Mouse (Mus musculus) limb, embryonic 11.5 days (tissue): ENCODE measurements around the gene Dzip1l. TPM values are rescaled to one million over a fixed set of nuclear protein-coding genes. Genes with fewer than 3 reads are reported as not detected.

Source experiments
- ATAC-seq: fragments of 200-750 bp; cut with Nextera tagmentation; 2 replicates; pipeline ENCODE4 v1.8.0; 2017; ENCODE audit warnings: low read depth; ENCODE audit not compliant: insufficient number of reproducible peaks, low FRiP score, low TSS enrichment
- DNase-seq: peaks from one replicate; pipeline ENCODE4 v3.0.0-alpha.2; 2015; ENCODE audit warnings: low spot score
- H3K27ac ChIP-seq: fragments of 300-500 bp; sonication (generic); replicated peaks from 2 replicates; pipeline ENCODE4 v1.5.1; 2014; ENCODE audit warnings: low read depth, mild to moderate bottlenecking, low read length
- H3K27me3 ChIP-seq: fragments of 300-500 bp; sonication (generic); 2 replicates; pipeline ENCODE4 v1.6.1; 2014; ENCODE audit warnings: mild to moderate bottlenecking, low read length, mixed read lengths; ENCODE audit not compliant: control insufficient read depth, insufficient read depth
- H3K36me3 ChIP-seq: fragments of 300-500 bp; sonication (generic); 2 replicates; pipeline ENCODE4 v1.6.1; 2014; ENCODE audit warnings: mild to moderate bottlenecking, low read length, moderate library complexity, mixed read lengths; ENCODE audit not compliant: control insufficient read depth, insufficient read depth
- H3K4me1 ChIP-seq: fragments of 300-500 bp; sonication (generic); 2 replicates; pipeline ENCODE4 v1.6.1; 2014; ENCODE audit warnings: low read length, mixed read lengths; ENCODE audit not compliant: control insufficient read depth, insufficient read depth
- H3K4me2 ChIP-seq: fragments of 300-500 bp; sonication (generic); 2 replicates; pipeline ENCODE4 v1.6.1; 2014; ENCODE audit warnings: low read depth, mild to moderate bottlenecking, moderate library complexity; ENCODE audit not compliant: severe bottlenecking
- H3K4me3 ChIP-seq: fragments of 300-500 bp; sonication (generic); 2 replicates; pipeline ENCODE4 v1.5.1; 2014; ENCODE audit warnings: low read depth, low read length
- H3K9ac ChIP-seq: fragments of 300-500 bp; sonication (generic); 2 replicates; pipeline ENCODE4 v1.6.1; 2014; ENCODE audit warnings: mild to moderate bottlenecking, low read length
- H3K9me3 ChIP-seq: fragments of 300-500 bp; sonication (generic); 2 replicates; pipeline ENCODE4 v1.6.1; 2016; ENCODE audit warnings: low read length; ENCODE audit not compliant: control insufficient read depth
- WGBS: fragments of 180-500 bp; shearing (Covaris S2); extraction: QIAGEN DNeasy Blood & Tissue Kit; methylation state at CpG from one replicate; pipeline ENCODE4 v1.1.7; 2014; 5-methylcytosine and 5-hydroxymethylcytosine counted together
- polyA plus RNA-seq: library from polyadenylated mRNA; unstranded; fragments of >200 nt; fragmentation: Nextera tagmentation; extraction: Ambion mirVana; gene quantifications from 2 replicates; pipeline ENCODE4 v1.2.1, GENCODE M21; 2014

Dzip1l gene
- polyA plus RNA-seq, 1 experiment from 2014 or later: 19.1 TPM

DNA sequence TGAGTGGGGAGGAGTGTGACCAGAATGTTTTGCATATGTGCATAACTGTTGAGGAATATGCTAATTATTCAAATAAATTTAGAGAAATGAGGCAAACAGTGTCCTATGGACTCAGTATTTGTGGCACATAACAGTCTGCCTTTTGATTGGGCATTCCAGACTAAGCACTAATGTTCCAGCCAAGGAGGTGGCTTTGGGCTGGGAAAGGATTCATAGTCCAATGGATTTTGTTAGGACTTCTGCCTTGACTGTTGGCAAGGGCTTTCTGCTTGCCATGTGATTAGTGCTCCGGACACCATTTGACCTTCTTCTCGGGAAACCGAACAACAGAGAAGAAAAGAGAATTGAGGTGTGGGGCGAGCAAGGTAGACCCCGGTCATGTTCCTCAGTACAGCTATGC is 60.5 kb downstream of the Dzip1l start:
- DNase-seq (no peak), ATAC-seq (no peak)
- Histone ChIP-seq H3K27ac (no peak overlapping the region), H3K9ac (no peak overlapping the region), H3K36me3 (no peaks in the 10 kb centered on the region), H3K4me3 (no peak overlapping the region), H3K4me2 (no peak overlapping the region), H3K9me3 (no peaks in the 10 kb centered on the region), H3K4me1 (no peaks in the 10 kb centered on the region), H3K27me3 (no peaks in the 10 kb centered on the region)
- 93% methylated on average over 5 of the region's 5 CpGs for WGBS

DNA sequence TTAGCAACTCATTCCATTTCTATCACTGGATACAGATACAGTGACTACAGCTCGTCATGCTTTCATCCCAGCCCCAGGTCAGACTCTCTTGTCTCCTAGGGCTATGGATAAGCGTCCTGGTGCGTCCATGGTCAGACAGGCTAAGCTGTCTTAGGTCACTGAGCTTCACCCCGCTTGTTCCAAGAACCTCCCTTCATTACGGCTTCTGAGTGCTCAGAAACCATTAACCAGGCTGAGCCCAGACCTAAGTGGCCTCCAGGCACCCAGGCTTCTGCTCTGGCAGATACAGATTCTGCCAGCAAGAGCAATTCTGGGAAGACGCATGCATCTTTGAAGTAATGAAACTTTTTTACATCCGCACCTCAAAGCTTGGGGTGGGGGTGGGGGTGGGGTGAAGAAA is 61.1 kb downstream of the Dzip1l start:
- H3K4me3 ChIP-seq: no peak overlapping the region
- no peaks in the 10 kb centered on the region for H3K4me1 ChIP-seq
- H3K9me3 ChIP-seq: no peaks in the 10 kb centered on the region
- no peaks in the 10 kb centered on the region for H3K36me3 ChIP-seq
- 71% methylated on average over 7 of the region's 7 CpGs for WGBS
- H3K4me2 ChIP-seq: no peak overlapping the region
- no peak for ATAC-seq
- H3K9ac ChIP-seq: no peak overlapping the region
- no peak overlapping the region for H3K27ac ChIP-seq
- DNase-seq: no peak
- no peaks in the 10 kb centered on the region for H3K27me3 ChIP-seq

DNA sequence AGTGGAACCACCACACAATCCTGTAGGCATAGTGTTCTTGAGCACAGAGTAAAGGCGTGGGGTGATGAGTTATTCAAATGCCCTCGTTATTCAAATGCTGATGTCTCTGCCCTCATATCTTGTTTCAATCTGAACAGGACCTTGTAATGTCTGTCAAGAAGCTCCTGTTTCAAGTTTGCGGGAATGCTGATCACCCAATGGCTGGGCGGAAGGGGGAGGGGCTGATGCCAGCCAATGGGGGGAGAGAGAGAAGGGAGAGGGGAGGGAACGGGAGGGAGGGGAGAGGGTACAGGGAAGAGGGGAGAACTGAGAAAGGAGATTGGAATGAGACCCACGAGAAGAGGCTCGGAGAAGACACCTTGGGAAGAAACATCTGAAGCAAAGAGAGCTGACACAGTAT is 65.7 kb downstream of the Dzip1l start:
- WGBS: 52% methylated on average over 7 of the region's 7 CpGs
- DNase-seq (no peak), ATAC-seq (no peak)
- no peak overlapping the region for H3K27ac ChIP-seq
- H3K36me3 ChIP-seq: no peaks in the 10 kb centered on the region
- H3K27me3 ChIP-seq: no peaks in the 10 kb centered on the region
- H3K4me3 ChIP-seq: no peak overlapping the region
- H3K4me2 ChIP-seq: no peak overlapping the region
- no peaks in the 10 kb centered on the region for H3K4me1 ChIP-seq
- no peaks in the 10 kb centered on the region for H3K9me3 ChIP-seq
- H3K9ac ChIP-seq: no peak overlapping the region

DNA sequence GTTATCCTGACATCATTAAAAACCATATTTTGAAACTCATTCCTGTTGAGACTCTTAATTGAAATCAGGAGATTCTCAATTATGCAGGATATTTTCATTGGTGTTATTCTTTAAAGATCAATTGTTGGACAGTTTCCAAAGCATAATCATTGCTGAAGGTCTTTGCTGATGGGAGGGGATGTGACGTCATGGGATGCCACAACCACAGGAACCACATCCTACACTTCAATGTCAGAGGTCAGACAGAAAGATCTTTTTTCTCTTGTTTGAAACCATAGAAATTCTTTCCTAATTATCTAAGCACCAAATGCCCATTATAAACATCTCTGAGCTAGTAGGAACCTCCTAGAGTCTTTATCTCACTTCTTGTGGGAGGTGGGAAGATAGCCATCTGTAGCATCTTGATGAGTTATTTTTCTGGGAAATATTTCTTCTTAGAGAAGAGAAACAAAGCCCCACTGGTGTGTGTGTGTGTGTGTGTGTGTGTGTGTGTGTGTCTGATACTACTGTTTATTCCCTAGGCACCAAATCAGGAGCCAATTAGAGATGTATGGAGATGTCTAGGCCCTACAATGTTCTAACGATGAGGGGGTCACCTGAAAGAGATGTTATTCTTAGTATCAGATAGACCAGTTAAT is 70.6 kb downstream of the Dzip1l start:
- no peak overlapping the region for H3K4me3 ChIP-seq
- H3K27me3 ChIP-seq: no peaks in the 10 kb centered on the region
- no peak overlapping the region for H3K4me2 ChIP-seq
- 80% methylated on average over 2 of the region's 2 CpGs for WGBS
- no peaks in the 10 kb centered on the region for H3K36me3 ChIP-seq
- no peaks in the 10 kb centered on the region for H3K4me1 ChIP-seq
- no peaks in the 10 kb centered on the region for H3K9me3 ChIP-seq
- no peak overlapping the region for H3K9ac ChIP-seq
- no peak overlapping the region for H3K27ac ChIP-seq
- no peak for DNase-seq
- ATAC-seq: no peak

DNA sequence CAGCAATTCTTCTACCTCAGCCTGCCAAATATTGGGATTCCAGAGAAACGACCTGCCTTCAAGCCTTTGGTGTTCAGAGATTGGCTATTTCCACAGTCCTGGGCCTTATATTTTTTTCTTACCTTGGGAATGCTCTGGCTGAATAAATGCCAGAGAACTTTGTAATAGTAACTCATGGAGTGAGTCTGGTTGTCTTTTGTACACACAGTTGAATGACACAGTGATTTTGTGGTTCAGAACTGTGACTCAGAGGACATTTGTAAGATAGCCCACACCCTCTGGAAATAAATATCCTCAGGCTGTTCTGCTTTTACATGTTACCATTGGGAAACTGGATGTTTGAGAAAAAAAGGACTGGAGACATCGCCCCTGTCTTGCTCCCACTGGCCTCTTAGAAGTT is 71.9 kb downstream of the Dzip1l start:
- Histone ChIP-seq H3K4me3 (no peak overlapping the region), H3K9me3 (no peaks in the 10 kb centered on the region), H3K27me3 (no peaks in the 10 kb centered on the region), H3K36me3 (no peaks in the 10 kb centered on the region), H3K4me2 (no peak overlapping the region), H3K27ac (no peak overlapping the region), H3K4me1 (no peaks in the 10 kb centered on the region), H3K9ac (no peak overlapping the region)
- ATAC-seq (no peak), DNase-seq (no peak)
- 81% methylated on average over 2 of the region's 2 CpGs for WGBS

DNA sequence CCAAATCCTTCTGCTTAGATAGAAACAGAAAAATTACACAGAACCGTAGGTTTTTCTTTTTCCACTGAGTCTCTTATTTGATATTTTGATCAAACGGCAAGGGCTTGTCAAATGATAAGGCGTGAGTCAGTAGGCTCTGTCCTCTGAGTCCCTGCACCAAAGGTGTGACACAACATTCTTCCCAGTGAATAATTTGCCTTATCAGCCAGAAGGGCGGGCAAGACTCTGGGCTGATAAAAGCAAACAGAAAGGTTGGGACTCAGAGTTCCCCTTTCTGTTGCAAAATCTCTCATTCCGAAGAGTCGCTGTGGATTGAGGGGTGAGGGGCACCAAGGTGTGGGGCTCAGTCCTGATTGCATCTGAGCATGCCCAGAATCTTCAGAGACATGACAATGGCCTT is 72.9 kb downstream of the Dzip1l start:
- Histone ChIP-seq H3K4me3 (no peak overlapping the region), H3K4me1 (no peaks in the 10 kb centered on the region), H3K27me3 (no peaks in the 10 kb centered on the region), H3K36me3 (no peaks in the 10 kb centered on the region), H3K9me3 (no peaks in the 10 kb centered on the region), H3K4me2 (no peak overlapping the region), H3K9ac (no peak overlapping the region), H3K27ac (no peak overlapping the region)
- WGBS: 79% methylated on average over 6 of the region's 6 CpGs
- ATAC-seq: no peak
- no peak for DNase-seq

DNA sequence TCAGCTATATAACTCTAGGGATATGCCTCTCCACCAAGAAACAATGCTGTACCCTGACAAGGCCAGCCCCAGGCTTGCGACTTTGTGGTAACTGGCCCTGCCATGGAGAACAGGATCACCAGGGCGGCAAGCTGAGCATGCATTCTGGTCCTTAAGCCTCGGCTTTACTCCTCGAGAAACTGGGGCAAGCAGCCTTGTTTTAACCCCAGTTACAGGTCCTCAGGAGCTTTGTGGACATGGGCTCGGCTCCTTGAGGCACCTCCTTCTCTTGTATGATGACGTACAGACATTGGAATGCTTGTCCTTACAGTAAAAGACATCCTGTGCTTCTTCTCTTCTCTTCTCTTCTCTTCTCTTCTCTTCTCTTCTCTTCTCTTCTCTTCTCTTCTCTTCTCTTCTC is 74.4 kb downstream of the Dzip1l start:
- Histone ChIP-seq H3K9me3 (no peaks in the 10 kb centered on the region), H3K9ac (no peak overlapping the region), H3K27me3 (no peaks in the 10 kb centered on the region), H3K4me2 (no peak overlapping the region), H3K36me3 (no peaks in the 10 kb centered on the region), H3K27ac (no peak overlapping the region), H3K4me3 (no peak overlapping the region), H3K4me1 (no peaks in the 10 kb centered on the region)
- no peak for DNase-seq
- WGBS: 70% methylated on average over 6 of the region's 6 CpGs
- ATAC-seq: no peak

DNA sequence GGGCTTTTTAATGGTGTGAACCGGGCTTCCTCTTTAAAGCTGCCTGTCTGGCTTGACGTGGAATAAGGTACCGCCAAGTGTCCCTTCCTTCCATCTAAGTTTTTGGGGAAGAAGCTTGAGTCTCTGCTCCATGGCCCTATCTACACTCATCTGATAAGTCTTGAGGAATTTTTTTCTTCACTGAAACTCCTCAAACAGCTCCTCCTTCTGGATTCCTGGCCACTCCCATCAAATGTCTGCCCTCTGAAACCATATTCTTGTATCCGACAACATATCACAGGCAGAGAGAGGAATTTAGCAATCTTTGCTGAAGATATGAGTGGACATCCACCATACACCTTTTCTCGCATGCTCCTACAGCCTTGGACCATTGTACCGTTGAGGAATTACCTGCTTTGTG is 77.0 kb downstream of the Dzip1l start:
- no peak for DNase-seq
- 91% methylated on average over 6 of the region's 6 CpGs for WGBS
- Histone ChIP-seq H3K27me3 (no peaks in the 10 kb centered on the region), H3K27ac (no peak overlapping the region), H3K9me3 (no peaks in the 10 kb centered on the region), H3K4me1 (no peaks in the 10 kb centered on the region), H3K9ac (no peak overlapping the region), H3K36me3 (no peaks in the 10 kb centered on the region), H3K4me2 (no peak overlapping the region), H3K4me3 (no peak overlapping the region)
- no peak for ATAC-seq

DNA sequence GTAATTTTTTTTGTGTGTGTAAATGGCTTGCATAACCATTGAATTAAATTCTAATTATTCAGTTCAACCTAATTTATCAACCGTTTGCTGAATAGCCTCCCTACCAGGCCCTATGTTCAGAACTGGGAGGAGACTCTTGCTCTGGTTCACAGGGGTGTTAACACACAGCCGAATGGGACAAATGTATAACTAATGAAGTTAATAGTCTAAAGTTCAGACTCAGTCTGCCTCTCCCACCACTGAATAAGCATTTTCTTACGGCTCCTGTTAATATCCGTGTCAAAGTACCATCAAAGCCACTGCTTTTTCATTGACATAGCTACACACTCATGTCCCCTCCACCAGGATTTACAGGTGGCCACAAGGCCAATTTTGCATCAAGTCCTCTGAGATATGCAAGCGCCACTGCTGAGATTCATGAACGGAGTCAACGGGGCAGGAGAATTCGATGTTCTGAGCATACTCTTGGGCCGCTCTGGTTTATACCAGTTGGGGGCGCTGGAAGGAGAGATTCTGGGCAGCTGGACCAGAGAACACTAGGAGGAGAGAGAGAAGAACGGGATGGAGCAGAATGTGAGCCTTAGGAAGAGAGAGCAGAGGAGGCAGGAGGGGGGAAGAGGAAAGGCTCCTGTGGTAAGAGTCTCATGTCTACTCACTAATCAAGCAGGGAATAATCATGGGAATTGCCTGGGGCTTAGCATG is 78.3 kb downstream of the Dzip1l start:
- no peak overlapping the region for H3K27ac ChIP-seq
- H3K4me2 ChIP-seq: no peak overlapping the region
- 79% methylated on average over 11 of the region's 11 CpGs for WGBS
- no peak overlapping the region for H3K4me3 ChIP-seq
- no peaks in the 10 kb centered on the region for H3K9me3 ChIP-seq
- H3K4me1 ChIP-seq: no peaks in the 10 kb centered on the region
- H3K9ac ChIP-seq: no peak overlapping the region
- H3K27me3 ChIP-seq: no peaks in the 10 kb centered on the region
- DNase-seq (no peak), ATAC-seq (no peak)
- no peaks in the 10 kb centered on the region for H3K36me3 ChIP-seq
